Mouse (Mus musculus) cortical plate, adult 2 months (tissue): ENCODE results near the gene Patl1.

Source experiments
- CTCF ChIP-seq: fragments of 200-500 bp; IDR thresholded peaks from 2 replicates; pipeline ENCODE4 v1.5.1; 2011; ENCODE audit warnings: mild to moderate bottlenecking, control low read depth, low read length; ENCODE audit not compliant: insufficient read depth; ENCODE audit errors: extremely low read depth
- POLR2A ChIP-seq: fragments of 200-500 bp; IDR thresholded peaks from 2 replicates; pipeline ENCODE4 v1.6.1; 2011; ENCODE audit warnings: mild to moderate bottlenecking, low read length, control low read depth; ENCODE audit not compliant: insufficient read depth; ENCODE audit errors: extremely low read depth

DNA sequence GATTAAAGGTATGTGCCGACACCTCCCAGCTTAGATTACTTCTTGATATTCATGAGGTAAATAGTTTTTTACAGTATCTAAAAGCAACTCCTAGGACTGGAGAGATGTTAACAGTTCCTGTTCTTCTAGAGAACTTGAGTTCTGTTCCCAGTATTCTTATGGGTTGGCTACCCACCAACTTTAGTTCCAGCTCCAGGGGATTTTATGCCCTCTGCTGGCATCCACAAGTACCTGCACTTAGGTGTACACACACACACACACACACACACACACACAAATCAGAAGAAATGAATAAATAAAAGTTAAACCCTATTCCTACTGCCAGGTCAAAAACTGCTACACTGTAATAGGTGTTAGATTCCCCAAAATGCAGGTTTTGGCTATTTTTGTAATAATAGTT, 52.1 kb downstream of the Patl1 start:
- no peak for TF ChIP-seq POLR2A
- TF ChIP-seq CTCF, result no peak
